Mouse (Mus musculus) lung, adult 2 months (tissue): Measurements from ENCODE around the gene Cd300lf. TPM values are rescaled to one million over a fixed set of nuclear protein-coding genes. Genes with fewer than 3 reads are reported as not detected.

Experiments used
- DNase-seq: peaks from one replicate; pipeline ENCODE4 v3.0.0; 2022
- H3K4me1 ChIP-seq: fragments of 200-500 bp; 2 replicates; pipeline ENCODE4 v1.6.1; 2011; ENCODE audit warnings: low read length; ENCODE audit not compliant: control insufficient read depth, insufficient read depth
- H3K4me3 ChIP-seq: fragments of 200-500 bp; replicated peaks from 2 replicates; pipeline ENCODE3; 2011; ENCODE audit warnings: low read depth, mild to moderate bottlenecking, control low read depth, low read length; ENCODE audit errors: extremely low read depth
- CTCF ChIP-seq: fragments of 200-500 bp; IDR thresholded peaks from 2 replicates; pipeline ENCODE4 v1.5.1; 2011; ENCODE audit warnings: mild to moderate bottlenecking, low read length, control low read depth; ENCODE audit not compliant: insufficient read depth
- POLR2A ChIP-seq: fragments of 200-500 bp; IDR thresholded peaks from 2 replicates; pipeline ENCODE4 v1.6.1; 2011; ENCODE audit warnings: low read depth, mild to moderate bottlenecking, control low read depth, low read length, borderline replicate concordance; ENCODE audit errors: extremely low read depth
- WGBS: fragments of 180-500 bp; shearing (Covaris S2); methylation state at CpG from one replicate; pipeline ENCODE4 v1.1.7; 2018; 5-methylcytosine and 5-hydroxymethylcytosine counted together
- polyA plus RNA-seq: library from polyadenylated mRNA; depleted of rRNA; stranded (reverse); fragments of >200 nt; gene quantifications from 2 replicates; pipeline ENCODE4 v1.2.3, GENCODE M21; 2012; rRNA removed

Gene Cd300lf
- polyA plus RNA-seq, result 12.2 and 20.6 TPM in 2 replicates

GRCm38 (mm10) chr11:115133800-115134199, at the start of gene Cd300lf:
TSS of gene Cd300lf (minus strand) at chr11:115133992.
- TF ChIP-seq POLR2A (peak; percentile 46; the same call in 1 of the 2 replicates), CTCF (no peak)
- no peak for DNase-seq
- WGBS, result 56% methylated on average over 8 of the region's 8 CpGs
- H3K4me1 ChIP-seq, result no peaks in the 10 kb centered on the region
- peak within 1 kb of the TSS; percentile 25 for H3K4me3 ChIP-seq

- no peak overlapping the region for H3K4me3 ChIP-seq
- TF ChIP-seq POLR2A (no peak), CTCF (peak; percentile 92)
- peaks cover 6% of the 10 kb centered on the region; the same call in 1 of the 2 replicates for H3K4me1 ChIP-seq
- 24% methylated on average over 12 of the region's 12 CpGs for WGBS
- DNase-seq, result peak; percentile 88
Observed at GRCm38 (mm10) chr11:115181913-115182638, 48.3 kb upstream of the Cd300lf start.

GRCm38 (mm10) chr11:115179881-115180280, 46.1 kb upstream of the Cd300lf start:
- 74% methylated on average over 6 of the region's 6 CpGs for WGBS
- Histone ChIP-seq H3K4me3 (no peak overlapping the region), H3K4me1 (peaks cover 3% of the 10 kb centered on the region; the same call in 1 of the 2 replicates)
- no peak for TF ChIP-seq POLR2A
- no peak for TF ChIP-seq CTCF
- no peak for DNase-seq

GRCm38 (mm10) chr11:115179191-115179590, 45.4 kb upstream of the Cd300lf start:
- TF ChIP-seq POLR2A (no peak), CTCF (no peak)
- no peak for DNase-seq

GRCm38 (mm10) chr11:115178766-115179165, 45.0 kb upstream of the Cd300lf start:
- TF ChIP-seq CTCF (no peak), POLR2A (no peak)
- peaks cover 5% of the 10 kb centered on the region for H3K4me1 ChIP-seq
- WGBS, result 89% methylated on average over 2 of the region's 2 CpGs

More at GRCm38 (mm10) chr11:115179191-115179590, 45.4 kb upstream of the Cd300lf start:
- WGBS, result 72% methylated on average over 6 of the region's 6 CpGs
- H3K4me1 ChIP-seq, result peaks cover 3% of the 10 kb centered on the region; the same call in 1 of the 2 replicates
- no peak overlapping the region for H3K4me3 ChIP-seq

GRCm38 (mm10) chr11:115177559-115178195, 43.9 kb upstream of the Cd300lf start:
- 42% methylated on average over 10 of the region's 10 CpGs for WGBS
- peaks cover 12% of the 10 kb centered on the region for H3K4me1 ChIP-seq
- no peak overlapping the region for H3K4me3 ChIP-seq
- DNase-seq, result no peak
- TF ChIP-seq CTCF (no peak), POLR2A (no peak)

More at GRCm38 (mm10) chr11:115178766-115179165, 45.0 kb upstream of the Cd300lf start:
- no peak for DNase-seq
- no peak overlapping the region for H3K4me3 ChIP-seq

- TF ChIP-seq POLR2A, result no peak
- no peak for TF ChIP-seq CTCF
- Histone ChIP-seq H3K4me3 (no peak overlapping the region), H3K4me1 (peaks cover 18% of the 10 kb centered on the region)
- 88% methylated on average over 24 of the region's 24 CpGs for WGBS
- DNase-seq, result no peak
Observed at GRCm38 (mm10) chr11:115176399-115177190, 42.8 kb upstream of the Cd300lf start.

- Histone ChIP-seq H3K4me3 (no peak overlapping the region), H3K4me1 (peaks cover 18% of the 10 kb centered on the region)
- TF ChIP-seq CTCF, result no peak
- TF ChIP-seq POLR2A, result peak; percentile 11; the same call in 1 of the 2 replicates
- WGBS, result 27% methylated on average over 16 of the region's 16 CpGs
- DNase-seq, result no peak
Observed at GRCm38 (mm10) chr11:115173549-115174339, 40.0 kb upstream of the Cd300lf start.
